Mouse (Mus musculus) retina, embryonic 14.5 days (tissue): Measurements from ENCODE around the gene Clba1.
A peak's percentile ranks its signal among the peaks of the same experiment; 100 is the strongest.

ENCODE experiments used
- DNase-seq: peaks from one replicate; pipeline ENCODE4 v3.0.0-alpha.2; 2015; ENCODE audit warnings: low spot score

Gene Clba1

DNA sequence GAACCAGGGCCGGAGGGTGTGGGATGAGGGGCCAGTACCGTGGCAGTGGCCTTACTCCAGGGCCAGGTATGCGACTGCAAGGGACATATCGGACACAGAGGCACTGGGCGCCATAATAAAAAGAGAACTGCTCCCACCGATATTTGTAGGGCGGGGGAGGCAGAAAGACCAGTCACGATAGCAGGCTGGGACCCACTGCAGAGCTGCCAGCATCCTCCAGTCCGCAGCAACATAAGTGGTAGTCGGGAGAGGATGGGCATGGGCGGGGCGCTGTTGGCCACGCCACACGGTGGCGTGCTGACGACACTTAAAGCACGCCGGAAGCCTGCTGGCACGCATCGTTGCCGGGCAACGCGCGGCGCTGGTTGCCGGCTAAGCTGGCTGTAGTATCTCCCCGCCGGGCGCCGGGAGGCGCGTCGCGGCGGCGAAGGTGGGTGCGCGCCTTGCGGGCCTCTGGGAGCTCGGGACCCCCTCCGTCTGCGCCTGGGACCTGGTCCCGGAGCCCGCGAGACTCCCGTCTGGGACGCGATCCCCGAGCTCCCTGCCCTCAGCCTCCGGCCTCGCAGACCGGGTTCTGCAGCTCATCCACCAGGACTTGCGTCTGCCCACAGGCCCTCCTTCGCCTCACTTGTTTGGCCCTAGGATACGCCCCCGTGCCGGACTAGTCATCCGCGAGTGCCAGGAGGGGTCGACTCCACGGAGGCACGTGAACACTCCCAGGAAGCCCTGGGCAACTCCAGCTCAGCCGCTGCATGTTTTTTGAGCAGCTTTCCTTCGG lies at the start of gene Clba1:
Gene Clba1, plus strand, starts transcription at position 351 of the 778 bp plus-strand sequence.
- peak; percentile 95 for DNase-seq

DNA sequence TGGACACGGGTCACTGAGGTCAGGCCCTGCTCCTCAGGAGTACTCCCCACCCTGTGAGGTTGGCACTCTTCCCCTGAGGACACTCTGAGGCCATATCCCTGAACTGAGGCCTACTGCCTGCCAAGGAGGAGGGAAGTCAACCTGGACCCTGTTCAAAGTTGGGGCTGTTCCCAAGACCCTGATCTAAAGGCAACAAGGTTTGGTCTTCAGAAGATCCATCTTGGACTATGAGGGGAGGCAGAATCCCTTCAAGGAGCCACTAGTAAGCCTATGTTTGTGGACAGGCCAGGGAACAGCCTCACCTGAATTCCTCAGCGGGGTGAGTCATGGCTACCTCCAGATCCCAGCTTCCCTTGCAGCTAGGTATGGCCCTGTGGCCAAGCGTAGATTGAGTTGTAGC lies 49.3 kb upstream of the Clba1 start:
- no peak for DNase-seq

DNA sequence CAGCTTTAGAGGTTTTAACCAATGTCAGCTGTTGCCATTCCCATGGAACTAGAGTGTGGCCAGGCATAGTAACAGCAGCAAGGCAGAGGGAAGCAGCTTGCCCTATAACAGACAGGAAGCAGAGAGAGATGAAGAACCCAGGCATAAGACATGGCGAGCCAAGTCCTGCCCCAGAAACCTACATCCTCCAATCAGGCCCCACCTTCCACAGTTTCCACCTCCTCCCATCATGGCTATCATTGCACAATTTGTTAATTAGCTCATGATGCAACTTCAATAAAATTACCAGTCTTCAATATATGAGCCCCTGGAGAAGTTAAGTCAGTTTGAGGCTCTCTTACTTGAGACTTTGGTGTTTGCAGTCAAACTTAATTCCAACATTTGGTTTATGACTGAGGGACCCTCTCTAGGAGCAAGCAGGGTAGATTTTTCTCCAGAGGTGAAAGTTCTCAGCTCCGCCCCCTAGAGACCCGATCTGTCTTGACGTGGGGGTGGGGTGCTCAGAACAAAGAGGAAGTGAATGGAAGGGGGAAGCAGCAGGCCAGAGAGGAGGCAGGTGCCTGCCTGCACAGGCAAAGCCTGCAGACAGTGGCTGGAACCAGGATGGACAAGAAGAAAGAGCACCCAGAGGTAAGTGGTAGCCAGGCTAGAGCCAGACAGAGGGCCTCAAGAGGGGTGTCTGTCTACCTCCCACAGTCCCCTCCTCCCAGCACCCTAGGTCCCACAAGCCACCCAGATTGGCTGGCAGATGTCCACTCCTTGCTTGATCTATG lies 48.4 kb upstream of the Clba1 start, which contains the start of gene Pld4:
Gene Pld4, plus strand, starts transcription at position 502 of the 773 bp plus-strand sequence.
- no peak for DNase-seq

DNA sequence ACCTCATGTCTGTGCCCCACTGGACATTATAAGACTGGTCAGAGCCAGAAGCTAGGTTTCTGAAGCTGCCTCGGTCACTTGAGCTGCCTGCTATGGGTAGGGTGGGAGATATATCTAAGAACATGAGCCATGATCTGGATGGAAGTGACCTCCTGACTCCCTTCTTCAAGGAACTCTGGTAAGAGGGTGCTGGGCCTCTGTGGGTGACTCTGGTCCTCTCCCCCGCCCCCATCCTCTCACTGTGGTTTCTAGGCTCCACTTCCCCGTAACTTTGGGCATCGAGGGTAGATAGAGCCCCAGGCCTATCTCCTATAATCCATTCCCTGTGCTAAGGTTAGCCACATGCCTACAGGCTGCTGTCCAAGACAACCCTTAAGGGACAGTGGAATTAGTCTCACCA lies 47.3 kb upstream of the Clba1 start:
- DNase-seq, result no peak

DNA sequence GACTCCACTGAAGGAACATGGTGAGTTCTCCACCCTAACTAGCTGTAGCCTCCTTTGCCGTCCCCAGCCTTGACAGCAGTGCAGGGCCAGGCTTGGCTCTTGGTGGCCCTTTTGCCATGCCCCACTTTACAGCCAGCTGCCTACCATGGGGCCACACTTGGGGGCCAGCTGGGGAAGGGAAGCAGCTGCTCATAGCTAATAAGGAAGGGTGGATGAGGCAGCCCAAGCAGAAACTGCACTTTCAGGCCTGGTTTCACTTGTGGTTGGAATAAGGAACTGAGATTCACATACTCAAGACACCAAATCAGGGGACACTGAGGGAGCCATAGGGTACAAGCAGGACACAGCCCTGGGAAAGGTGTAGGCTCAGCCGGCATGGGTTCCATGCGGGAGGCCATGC lies 46.7 kb upstream of the Clba1 start:
- DNase-seq, result no peak

DNA sequence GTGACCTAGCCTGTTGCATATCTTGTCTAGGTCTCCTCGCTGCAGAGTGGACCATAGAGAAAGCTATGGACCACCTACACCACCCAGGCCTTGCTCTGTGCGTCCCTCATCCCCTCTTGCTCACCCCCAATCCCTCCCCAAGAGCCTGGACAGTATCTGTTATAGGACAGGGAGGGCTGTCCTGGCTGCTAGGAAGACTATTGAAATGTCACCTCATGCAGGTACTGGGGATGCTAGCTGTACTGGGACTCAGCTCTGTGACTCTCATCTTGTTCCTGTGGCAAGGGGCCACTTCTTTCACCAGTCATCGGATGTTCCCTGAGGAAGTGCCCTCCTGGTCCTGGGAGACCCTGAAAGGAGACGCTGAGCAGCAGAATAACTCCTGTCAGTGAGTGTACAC lies 45.6 kb upstream of the Clba1 start:
- DNase-seq, result no peak

DNA sequence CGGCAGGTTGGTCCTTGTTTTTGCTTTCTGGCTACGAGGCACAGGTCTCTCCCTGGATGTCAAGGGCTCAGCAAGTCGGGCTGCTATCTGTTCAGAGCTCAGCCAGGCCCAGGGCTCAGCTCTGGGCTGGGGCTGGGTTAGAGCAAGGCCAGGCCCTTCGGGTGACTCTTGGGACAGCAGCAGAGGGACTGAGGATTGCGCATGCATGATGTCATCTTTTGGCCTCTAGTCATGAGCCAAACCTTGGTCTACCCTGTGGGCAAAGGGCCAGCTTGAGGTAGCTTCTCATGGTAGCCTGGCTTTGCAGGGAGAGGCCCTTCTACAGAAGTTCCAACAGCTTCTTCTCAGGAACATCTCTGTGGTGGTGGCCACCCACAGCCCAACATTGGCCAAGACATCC lies 44.6 kb upstream of the Clba1 start:
- no peak for DNase-seq

DNA sequence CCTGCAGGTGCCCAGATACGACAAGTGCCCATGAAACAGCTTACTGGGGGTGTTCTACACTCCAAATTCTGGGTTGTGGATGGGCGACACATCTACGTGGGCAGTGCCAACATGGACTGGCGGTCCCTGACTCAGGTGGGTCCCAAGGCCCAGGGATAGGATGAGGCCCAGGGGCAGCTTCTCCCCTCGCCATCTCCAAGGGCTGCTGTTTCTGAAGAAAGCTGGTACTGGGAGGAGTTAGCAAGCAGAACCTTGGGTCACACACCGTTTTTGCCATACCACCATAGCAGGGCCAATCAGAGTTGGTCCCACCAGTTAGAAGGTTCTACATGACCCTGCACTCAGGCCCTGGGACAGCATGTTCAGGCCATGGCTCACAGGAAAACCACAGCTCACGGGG lies 43.7 kb upstream of the Clba1 start:
- DNase-seq, result no peak

DNA sequence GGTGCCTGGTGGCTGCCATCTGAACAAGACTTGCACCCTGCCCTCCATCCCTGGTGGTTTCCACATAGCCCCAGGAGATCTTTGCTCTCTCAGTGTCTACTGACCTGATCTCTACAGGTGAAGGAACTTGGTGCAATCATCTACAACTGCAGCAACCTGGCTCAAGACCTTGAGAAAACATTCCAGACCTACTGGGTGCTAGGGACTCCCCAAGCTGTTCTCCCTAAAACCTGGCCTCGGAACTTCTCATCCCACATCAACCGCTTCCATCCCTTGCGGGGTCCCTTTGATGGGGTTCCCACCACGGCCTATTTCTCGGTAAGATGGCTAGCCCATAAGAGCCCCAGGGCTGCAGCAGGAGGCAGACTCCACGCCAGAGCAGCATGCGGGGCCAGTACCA lies 42.2 kb upstream of the Clba1 start:
- DNase-seq, result no peak

DNA sequence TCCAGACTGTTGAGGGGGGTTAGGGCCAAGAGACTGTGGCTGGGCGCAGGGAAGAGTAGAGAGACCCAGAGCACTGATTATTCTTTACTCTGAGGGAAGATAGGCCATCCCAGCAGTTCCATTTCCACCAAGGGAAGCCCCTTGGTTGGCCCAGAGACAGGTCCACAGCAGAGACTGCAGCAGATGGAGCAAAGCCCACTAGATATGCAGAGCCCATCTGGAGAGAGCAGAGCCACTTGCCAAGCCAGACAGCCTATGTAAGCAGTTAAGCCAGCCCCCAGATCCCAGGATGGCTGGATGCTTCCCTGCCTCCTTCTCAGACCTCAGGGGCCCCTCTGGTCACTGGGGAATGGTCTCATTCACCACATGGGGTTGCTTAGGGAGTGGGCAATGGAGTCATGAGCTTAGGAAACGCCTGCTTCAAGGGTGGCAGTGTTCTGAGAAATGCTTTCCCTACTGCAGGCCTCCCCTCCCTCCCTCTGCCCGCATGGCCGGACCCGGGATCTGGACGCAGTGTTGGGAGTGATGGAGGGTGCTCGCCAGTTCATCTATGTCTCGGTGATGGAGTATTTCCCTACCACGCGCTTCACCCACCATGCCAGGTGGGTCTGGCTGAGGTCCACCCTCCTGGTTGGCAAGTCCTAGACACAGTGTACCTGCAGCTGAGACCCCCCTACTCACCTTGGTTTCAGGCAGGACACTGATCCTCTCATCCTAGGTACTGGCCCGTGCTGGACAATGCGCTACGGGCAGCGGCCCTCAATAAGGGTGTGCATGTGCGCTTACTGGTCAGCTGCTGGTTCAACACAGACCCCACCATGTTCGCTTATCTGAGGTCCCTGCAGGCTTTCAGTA lies 41.5 kb upstream of the Clba1 start:
- no peak for DNase-seq

DNA sequence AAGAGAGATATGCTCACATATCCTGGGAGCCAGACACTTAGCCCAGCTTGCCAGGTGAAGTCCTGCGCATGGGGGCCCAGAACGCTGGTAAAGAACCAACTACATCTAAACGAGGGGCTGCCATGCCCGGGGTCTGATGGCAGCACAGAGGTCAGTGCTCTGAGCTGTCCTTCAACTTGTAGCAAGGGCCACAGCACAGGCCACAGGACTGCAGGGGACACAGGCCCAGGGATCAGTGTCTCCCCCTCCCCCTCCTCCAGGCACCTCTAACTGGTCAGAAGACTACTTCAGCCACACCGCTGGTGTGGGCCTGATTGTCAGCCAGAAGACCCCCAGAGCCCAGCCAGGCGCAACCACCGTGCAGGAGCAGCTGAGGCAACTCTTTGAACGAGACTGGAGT lies 40.6 kb upstream of the Clba1 start:
- DNase-seq, result no peak

DNA sequence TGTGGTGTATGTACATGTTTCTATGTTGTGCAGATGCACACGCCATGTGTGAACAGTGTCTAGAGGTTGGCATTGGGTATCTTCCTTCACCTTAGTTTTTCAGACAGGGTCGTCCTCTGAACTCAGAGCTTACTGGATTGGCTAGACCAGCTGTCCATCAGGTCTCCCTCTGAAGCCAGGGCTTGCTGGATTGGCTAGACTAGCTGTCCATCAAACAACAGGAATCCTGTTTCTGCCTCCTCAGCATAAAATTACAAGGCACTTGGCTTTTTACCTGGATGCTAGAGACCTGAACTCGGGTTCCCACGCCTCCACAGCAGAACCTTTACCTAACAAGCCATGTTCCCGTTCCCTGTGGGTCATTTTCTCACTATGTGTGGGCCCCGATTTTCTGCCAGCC lies 39.7 kb upstream of the Clba1 start:
- no peak for DNase-seq

DNA sequence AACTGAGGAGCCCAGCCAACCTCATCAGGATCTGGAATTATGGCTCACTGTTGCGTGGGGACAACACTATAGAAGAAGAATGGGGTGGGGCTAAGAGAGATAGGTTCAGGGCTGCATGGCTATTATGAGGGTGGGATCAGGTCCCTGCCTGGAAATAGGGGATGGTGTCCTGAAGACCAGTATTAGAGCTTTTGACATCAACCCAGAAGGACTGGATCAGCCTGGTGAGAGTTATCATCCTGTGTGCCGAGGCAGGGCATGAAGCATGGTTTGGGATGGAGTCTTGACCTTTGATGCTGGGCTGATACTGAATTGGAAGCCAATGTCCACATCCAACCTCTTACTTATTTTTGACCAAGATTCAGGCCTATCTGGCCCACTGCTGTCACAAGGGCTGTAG lies 39.0 kb upstream of the Clba1 start:
- no peak for DNase-seq

DNA sequence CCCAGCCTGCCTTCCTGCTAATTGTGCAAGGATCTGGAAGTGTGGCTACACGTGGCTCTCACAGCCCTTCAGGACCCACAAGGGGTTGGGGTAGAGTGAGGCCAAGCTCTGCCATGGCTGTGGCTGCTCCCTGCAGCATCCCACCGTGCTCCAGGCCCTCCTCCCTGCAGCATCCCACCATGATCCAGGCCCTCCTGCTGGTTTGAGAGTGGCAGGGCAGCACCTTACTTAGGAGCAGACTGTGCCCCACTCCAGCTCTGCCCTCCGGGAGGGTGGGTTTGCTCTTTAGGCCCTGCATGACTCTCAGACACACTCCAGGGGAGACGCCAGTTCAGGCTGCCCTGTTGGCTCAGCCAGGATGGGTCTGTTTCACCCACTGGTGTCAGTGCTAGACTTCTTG lies 38.3 kb upstream of the Clba1 start:
- no peak for DNase-seq

DNA sequence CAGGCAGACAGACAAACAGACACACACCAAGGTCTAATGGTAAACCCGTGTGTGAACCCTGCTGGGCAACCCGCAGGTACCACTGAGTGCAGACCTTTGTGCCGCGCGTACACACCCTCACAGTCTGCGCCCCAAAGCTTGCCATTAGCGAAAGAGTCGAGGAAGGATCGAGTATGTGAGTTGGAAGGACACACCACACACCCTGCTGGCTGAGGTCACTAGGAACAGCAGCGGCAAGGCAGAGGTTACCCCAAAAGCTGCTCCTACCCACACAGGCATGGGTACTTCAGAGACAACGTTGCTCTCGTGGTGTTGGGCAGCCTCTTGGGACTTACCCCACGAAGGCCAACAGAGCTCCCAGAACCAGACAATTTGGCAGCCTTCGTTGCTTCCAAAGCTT lies 36.4 kb upstream of the Clba1 start:
- no peak for DNase-seq

DNA sequence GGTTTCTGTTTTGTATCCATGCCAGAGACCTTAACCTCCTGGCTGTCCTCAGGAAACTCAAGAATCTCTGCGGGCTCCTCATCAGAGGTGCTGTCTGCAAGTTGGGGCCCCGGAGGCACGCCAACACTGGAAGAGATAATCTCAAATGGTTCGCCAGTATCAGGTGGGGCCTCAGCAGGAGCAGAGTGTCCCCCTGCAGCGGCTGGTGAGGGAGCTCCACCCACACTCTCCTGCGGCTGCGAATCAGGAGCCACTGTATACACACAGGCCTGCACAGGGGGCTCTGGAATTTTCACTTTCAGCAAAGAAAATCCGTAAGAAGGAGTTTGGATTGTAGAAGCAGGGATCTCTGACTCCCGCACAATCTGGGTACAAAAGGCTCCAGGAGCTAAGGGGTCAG lies 35.4 kb upstream of the Clba1 start:
- no peak for DNase-seq

DNA sequence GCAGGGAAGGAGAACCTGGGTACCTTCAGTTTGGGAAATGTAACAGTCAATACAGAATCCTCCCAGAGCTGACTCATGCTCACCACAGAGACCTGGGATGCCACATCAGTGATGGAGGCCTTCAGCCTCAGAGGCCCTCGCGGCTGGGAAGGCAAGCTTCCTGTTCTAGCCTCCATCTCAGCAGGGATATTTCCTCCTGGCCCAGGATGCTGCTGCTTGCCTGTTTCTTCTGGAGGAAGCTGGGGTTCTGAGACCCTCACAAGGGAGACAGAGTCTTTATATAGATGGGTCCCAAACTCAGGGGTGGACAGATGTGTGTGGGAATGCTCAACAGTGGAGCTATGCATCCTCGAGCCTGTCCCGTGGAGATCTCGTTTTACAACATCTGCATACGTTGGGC lies 34.7 kb upstream of the Clba1 start:
- DNase-seq, result no peak

DNA sequence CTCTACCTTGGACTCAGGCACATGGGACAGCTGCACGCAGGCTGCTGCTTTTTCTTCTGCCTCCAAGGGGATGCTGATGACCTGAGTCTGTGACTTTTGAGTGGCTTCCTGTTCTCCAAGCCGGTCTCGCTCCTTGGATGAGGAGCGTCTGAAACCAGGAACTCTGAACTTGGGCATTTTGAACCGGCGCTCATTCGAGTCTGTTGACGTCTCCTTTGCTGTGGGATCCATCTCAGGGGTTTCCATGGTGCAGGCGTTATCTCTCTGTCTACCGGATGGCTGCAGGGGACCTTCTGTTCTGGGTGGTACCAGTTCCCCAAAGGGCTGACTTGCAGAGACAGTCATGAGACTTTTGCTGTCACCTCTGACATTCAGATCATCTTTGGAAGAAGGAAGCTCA lies 34.3 kb upstream of the Clba1 start:
- no peak for DNase-seq

DNA sequence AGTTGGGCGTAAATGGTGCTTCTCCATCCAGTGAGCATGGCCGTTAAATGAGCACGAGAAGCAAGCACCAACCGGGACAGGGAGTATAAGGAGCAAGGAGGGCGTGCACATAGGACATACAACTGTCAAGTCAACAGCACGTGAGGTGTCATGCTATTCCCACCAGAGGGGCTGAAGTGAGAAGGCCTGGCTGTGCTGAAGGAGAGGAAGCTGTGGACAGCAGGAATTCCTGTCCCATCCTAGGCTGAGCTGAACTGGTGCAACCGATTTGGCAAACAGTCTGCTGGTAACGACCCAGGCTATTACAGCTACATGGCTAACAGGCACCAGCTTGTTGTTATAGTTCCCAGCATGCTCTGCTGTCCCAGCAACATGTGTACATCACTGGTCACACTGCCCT lies 17.7 kb upstream of the Clba1 start:
- no peak for DNase-seq

DNA sequence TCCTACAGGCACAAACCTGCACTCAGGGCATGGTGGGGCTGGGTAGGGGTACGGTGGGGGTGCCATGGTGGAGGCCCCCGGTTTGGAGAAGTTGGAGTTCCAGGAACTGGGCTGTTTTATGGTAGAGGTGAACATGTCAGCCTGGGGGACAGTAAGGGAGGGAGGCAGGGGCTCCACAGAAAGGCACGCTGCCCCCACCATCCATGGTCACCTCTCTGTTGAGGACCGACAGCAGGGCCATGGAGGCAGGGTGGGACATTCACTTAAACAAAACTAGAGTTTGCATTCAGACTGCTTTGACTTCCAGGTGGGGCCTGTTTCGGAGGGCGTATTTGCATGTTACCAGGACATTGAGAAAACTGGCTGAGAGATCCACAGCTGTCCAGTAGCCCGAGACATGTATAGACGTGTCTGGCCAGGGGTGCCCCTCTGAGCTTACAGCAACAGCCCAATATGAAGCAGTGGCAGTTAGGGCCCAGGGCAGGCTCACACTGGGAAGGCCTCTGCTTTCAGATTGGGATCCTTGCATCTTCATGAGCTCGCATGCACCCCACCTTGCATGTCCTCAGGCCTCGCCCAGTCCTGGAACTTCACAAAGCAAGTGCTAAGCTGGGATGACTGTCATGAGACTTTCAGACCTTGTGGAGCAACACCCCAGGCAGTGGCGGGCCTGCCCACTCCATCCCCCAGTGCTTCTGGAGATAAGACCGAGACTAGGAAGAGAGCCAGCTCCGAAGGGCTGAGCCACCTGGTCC lies 15.0 kb upstream of the Clba1 start:
- no peak for DNase-seq

DNA sequence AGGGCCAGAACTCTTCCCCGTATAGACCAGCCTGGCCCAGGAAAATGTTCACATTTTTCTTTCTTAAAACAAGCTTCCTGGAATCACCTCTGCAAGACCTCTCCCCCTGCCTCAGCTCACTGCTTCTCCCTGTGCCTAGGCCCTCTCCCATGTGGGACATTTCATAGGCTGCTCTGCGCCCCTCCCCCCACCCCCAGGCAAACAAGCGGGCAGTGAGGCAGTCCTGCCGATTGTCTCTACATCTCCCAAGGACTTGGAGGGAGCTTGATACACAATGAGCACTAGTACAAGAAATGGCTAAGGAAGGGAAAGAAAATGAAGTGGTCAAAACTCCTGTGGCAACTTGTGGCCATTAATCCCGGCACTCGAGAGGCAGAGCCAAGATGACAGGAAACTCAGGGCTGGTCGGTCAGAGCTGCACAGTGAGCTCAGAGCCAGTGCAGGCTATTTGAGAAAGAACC lies 14.4 kb upstream of the Clba1 start:
- no peak for DNase-seq

DNA sequence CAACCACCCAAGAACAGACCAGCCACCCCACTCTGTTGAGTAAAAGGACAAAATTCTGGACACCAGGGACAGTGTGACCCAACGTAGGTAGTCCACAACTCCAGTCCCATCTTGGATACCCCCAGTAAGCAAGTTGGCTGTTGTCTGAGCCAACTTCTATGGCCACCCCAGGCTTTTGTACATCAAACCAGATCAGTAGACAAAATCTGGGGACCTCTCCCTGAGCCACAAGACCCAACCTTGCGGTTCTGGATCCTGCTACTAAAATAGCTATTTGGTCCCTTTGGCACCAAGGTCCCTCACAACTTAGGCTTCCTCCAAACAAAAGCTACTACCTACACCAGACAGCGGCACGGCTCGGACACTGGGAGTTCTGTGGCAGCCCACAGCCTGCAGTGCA lies 13.7 kb upstream of the Clba1 start:
- DNase-seq, result no peak
